Mouse (Mus musculus): ENCODE measurements around the gene Zbtb7a. TPM values are rescaled to one million over a fixed set of nuclear protein-coding genes. Genes with fewer than 3 reads are reported as not detected.
A peak's percentile ranks its signal among the peaks of the same experiment; 100 is the strongest.

Gene Zbtb7a
- total RNA-seq, 2 experiments from 2014 or later = 10.1 to 11.5 TPM

DNA sequence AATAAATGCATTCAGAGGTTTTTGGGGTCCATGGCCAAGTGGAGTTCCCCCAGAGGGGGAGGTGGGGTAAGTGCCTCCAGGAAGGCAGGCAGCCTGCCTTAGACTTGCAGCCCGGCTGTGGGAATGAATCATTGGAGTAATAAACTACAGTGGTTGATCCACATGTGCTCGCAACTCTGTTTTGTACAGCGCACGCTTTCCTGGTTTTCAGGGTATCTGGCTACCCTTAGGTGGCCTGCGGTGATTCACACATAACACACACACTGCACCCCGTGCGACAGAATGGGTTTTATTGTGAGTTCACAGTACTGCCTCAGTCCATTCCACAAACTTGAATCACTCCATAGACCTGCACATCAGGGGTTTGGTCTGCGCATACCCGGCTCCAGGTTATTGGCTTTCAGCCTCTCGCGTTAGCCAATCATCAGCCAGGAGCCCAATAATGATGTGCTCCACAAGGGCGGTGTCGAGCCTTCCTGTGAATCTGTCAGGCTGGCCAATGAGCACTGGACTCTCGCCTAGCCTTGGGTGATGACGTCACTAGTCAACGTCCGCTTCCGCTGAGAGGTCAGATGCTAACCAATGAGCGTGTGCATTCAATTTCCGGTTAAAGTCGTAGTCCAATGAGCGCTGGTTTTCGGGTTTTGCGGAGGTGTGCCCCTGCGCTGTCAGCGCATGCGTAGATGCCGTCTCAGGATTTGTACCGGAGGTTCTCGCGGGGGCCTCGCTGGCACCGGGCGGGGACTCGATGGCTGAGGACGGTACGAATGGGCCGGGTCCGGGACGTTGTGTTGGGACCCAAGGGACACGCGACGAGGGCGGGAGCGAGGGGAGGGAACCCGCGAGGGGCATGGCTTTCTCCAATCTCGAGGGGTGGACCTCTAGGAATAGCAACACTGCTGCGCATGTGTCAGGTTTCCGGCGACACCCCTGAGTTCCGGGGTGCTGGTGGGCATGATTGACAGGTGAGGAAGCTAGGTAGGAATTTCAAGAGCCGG, 47.6 kb downstream of the Zbtb7a start, which contains the start of gene Dapk3:
Gene Dapk3 (plus strand): TSS at position 670 of the 998 bp plus-strand sequence.
- ATAC-seq (replicated peaks; ENCODE audit: low FRiP score, poor library complexity, severe bottlenecking) = peak; percentile 90

DNA sequence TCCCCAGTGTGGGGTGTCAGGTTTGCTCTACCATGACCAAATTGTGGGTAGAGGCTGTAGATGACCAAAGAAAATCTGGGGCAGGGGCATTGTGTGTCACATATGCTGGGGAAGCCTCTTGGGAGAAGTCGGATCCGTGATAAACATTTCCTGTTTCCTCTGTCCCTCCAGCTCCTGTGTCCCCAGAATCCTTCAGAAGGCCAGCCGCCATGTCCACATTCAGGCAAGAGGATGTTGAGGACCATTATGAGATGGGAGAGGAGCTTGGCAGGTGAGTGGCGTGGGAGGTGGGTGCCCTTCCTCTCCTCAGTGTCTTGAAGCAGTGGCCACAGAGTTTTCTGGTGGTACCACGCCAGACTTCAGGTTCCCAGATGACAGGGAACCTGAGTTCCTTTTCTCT, 48.8 kb downstream of the Zbtb7a start, which contains the start of gene 4930442H23Rik:
Gene 4930442H23Rik (minus strand): TSS at position 45 of the 400 bp plus-strand sequence.
- ATAC-seq (replicated peaks; ENCODE audit: low FRiP score, poor library complexity, severe bottlenecking) = no peak

- no peak for ATAC-seq (replicated peaks; ENCODE audit: low FRiP score, poor library complexity, severe bottlenecking)
These were observed 49.7 kb downstream of the Zbtb7a start for GRCm38 (mm10) chr10:81184765-81185164.

DNA sequence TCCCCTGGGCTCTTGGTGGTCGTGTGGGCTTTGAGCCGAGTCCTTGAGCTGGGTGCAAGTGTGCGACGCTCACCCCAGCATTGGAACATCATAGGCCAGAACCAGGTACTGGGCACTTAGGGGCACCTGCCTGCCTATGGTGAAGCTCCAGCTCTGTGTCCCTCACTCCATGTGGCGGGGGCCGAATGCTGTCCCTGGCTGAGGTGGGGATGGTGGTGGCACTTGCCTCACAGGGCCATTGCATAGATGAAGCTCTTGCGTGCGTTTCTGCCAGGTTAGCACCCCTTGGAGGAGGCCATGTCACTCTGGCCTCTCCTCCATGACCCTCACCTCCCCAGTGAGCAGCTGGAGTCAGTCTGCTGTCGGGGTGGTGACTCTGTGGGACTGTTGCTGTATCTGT, 52.1 kb downstream of the Zbtb7a start:
- no peak for ATAC-seq (replicated peaks; ENCODE audit: low FRiP score, poor library complexity, severe bottlenecking)

DNA sequence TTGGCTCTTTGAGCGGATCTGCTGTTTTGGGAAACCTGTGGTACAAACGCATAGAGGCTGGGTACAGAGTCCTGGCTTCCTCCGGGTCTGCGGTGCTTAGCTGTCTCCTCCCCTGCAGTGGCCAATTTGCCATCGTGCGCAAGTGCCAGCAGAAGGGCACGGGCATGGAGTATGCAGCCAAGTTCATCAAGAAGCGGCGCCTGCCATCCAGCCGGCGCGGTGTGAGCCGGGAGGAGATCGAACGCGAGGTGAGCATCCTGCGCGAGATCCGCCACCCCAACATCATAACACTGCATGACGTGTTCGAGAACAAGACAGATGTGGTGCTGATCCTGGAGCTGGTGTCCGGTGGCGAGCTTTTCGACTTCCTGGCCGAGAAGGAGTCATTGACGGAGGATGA, 54.8 kb downstream of the Zbtb7a start:
- no peak for ATAC-seq (replicated peaks; ENCODE audit: low FRiP score, poor library complexity, severe bottlenecking)

GRCm38 (mm10) chr10:81190236-81190911, 55.4 kb downstream of the Zbtb7a start:
- ATAC-seq (replicated peaks; ENCODE audit: low FRiP score, poor library complexity, severe bottlenecking) = peak; percentile 20

GRCm38 (mm10) chr10:81190912-81191321, 55.9 kb downstream of the Zbtb7a start:
- peak; percentile 42 for ATAC-seq (replicated peaks; ENCODE audit: low FRiP score, poor library complexity, severe bottlenecking)

DNA sequence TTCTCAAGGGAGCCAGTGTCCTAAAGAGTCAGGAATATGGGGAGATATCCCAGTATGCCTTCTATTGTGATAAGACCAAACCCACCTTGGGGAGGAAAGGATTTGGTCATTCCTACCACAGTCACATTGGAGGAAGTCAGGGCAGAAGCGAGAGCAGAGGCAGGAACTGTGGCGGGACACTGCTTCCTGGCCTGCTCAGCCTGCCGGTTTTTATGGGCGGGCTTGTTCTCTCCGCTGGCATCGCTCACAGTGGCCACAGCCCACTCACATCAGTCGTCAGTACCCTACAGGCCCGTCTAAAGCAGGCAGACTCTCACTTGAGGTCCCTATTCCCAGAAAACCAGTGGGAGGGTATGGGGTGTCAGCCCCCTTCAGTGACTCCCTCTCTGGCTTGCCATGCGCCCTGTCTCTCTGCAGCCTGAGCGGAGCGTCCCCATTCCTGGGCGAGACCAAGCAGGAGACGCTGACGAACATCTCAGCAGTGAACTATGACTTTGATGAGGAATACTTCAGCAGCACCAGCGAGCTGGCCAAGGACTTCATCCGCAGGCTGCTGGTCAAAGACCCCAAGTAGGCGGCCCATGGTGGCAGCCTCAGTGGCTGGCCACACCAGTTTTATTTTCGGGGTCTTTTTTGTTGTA, 56.4 kb downstream of the Zbtb7a start:
- ATAC-seq (replicated peaks; ENCODE audit: low FRiP score, poor library complexity, severe bottlenecking) = no peak

DNA sequence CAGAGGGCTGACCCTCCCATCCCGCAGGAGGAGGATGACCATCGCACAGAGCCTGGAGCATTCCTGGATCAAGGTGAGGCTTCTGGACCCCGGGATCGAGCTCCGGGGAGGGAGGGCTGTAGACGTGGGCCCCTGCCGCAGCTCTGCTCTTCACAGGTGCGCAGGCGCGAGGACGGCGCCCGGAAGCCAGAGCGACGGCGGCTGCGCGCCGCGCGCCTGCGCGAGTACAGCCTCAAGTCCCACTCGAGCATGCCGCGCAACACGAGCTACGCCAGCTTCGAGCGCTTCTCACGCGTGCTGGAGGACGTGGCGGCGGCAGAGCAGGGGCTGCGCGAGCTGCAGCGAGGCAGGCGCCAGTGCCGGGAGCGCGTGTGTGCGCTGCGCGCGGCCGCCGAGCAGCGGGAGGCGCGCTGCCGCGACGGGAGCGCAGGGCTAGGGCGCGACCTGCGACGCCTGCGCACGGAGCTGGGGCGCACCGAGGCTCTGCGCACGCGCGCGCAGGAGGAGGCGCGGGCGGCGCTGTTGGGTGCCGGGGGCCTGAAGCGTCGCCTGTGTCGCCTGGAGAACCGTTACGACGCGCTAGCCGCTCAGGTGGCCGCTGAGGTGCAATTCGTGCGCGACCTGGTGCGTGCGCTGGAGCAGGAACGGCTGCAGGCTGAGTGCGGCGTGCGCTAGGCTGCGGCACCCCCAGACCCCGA, 57.4 kb downstream of the Zbtb7a start:
- ATAC-seq (replicated peaks; ENCODE audit: low FRiP score, poor library complexity, severe bottlenecking) = no peak

- ATAC-seq (replicated peaks; ENCODE audit: low FRiP score, poor library complexity, severe bottlenecking) = no peak
These were observed 58.0 kb downstream of the Zbtb7a start for GRCm38 (mm10) chr10:81192968-81193501.

GRCm38 (mm10) chr10:81193991-81194774, 59.2 kb downstream of the Zbtb7a start:
- no peak for ATAC-seq (replicated peaks; ENCODE audit: low FRiP score, poor library complexity, severe bottlenecking)

GRCm38 (mm10) chr10:81195300-81195699, 60.3 kb downstream of the Zbtb7a start:
- ATAC-seq (replicated peaks; ENCODE audit: low FRiP score, poor library complexity, severe bottlenecking) = no peak

DNA sequence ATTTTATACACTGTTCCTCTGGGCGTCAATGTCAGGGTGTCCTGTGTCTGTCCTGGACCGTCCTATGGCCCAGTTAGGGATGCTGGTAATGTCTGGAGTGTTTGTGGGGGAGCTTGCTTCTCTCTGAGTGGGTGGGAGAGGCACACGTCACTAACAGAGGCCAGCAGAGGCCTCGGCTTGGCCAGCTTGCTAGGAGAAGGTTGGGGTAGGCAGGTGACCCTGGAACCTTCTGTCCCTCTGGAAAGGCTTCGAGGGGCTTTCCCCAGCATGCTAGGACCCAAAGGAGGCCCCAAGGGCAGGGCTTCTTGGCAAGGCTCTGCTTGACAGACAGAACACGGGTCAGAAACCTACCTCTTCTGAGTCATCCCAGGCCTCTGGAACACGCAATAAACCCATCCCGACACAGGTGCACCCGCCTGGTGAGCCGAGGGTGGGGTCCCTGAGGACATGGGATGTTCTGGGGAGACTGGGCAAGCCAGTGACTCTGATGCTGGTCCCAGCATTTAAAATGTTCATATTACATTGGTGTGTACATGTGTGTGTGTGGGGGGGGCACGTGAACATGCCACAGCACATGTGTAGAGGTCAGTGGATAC, 61.5 kb downstream of the Zbtb7a start:
- ATAC-seq (replicated peaks; ENCODE audit: low FRiP score, poor library complexity, severe bottlenecking) = no peak

GRCm38 (mm10) chr10:81197305-81197704, 62.3 kb downstream of the Zbtb7a start:
- ATAC-seq (replicated peaks; ENCODE audit: low FRiP score, poor library complexity, severe bottlenecking) = no peak

GRCm38 (mm10) chr10:81198230-81198629, 63.2 kb downstream of the Zbtb7a start:
- ATAC-seq (replicated peaks; ENCODE audit: low FRiP score, poor library complexity, severe bottlenecking) = peak; percentile 51; the same call in 1 of the 2 replicates

DNA sequence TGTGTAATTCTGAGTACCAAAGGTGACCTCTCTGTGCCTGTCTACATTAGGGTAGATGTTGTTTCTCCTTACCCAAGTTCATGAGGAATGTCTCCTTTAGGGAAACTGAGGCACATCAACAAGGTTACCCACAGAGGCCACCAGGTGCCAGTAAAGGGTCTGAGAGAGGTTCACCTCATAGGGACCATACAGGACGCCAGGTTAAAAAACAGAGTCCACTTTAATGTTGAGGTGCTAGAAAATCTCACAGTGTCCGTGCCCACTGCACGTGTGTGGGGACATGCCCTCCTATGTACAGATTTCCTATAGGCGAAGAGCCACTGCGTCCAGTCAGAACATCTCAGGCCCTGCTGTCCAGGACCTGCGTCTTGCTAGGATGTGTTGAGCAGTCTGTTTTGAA, 64.0 kb downstream of the Zbtb7a start:
- ATAC-seq (replicated peaks; ENCODE audit: low FRiP score, poor library complexity, severe bottlenecking) = no peak

DNA sequence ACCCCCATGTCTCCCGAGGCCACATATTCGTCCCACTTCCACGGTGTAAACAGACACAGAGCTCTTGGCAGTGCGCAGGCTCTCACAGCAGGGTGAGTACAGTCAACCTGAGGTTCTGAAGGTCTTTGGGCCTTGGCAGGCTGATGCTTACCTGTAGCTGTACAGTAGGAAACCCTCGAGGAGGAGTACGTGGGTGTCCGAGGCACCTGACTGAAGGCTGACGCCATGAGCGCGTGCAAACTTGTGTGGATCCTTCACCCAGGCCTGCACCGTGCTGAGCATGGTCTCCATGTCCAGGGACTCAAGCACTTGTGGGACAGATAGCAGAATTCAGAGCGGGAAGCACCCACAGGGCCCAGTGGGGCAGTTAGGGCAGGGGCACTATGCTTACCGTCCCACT, 65.1 kb downstream of the Zbtb7a start:
- no peak for ATAC-seq (replicated peaks; ENCODE audit: low FRiP score, poor library complexity, severe bottlenecking)

- no peak for ATAC-seq (replicated peaks; ENCODE audit: low FRiP score, poor library complexity, severe bottlenecking)
These were observed 65.7 kb downstream of the Zbtb7a start for GRCm38 (mm10) chr10:81200605-81201287.

Data from erythroblast, adult 5-6 weeks (primary cell).